Comparison of ENCODE assay signal across 8 mouse cellular contexts in genomic region chr2:156774738-156775454, GRCm38 (mm10). TPM values are rescaled to one million over a fixed set of nuclear protein-coding genes. Genes with fewer than 3 reads are reported as not detected.
DNase-seq lines count a peak whose midpoint lies in the region; ATAC-seq and TF ChIP-seq lines count a peak whose summit lies in the region.

TSS of gene Myl9 (plus strand) at chr2:156775420.

- H3K9me3 ChIP-seq in ES-Bruce4 (replicated peaks; ENCODE audit: control insufficient read depth, insufficient read depth, low read length, poor library complexity, severe bottlenecking) = no peaks in the 10 kb centered on the region
- H3K9me3 ChIP-seq in forebrain, embryonic 14.5 days (replicated peaks; ENCODE audit: control insufficient read depth, low read length) = no peaks in the 10 kb centered on the region

- H3K27me3 ChIP-seq in ES-Bruce4 (ENCODE audit: control insufficient read depth, insufficient read depth, low read length, poor library complexity, severe bottlenecking) = no peaks in the 10 kb centered on the region
- no peaks in the 10 kb centered on the region for H3K27me3 ChIP-seq in forebrain, embryonic 14.5 days (replicated peaks; ENCODE audit: control insufficient read depth, insufficient read depth, low read length)

- peak; percentile 86 for ATAC-seq in forebrain, embryonic 14.5 days

- 1% methylated on average over 28 of the region's 28 CpGs for WGBS in forebrain, embryonic 14.5 days

- intact Hi-C loops in heart, postnatal 36 days (cut with DNase I) = no loop called here
- intact Hi-C loops in left cerebral cortex, postnatal 14 days (cut with DNase I) = no loop called here

- H3K9ac ChIP-seq in ES-Bruce4 (ENCODE audit: low read depth, poor library complexity, severe bottlenecking) = peak within 1 kb of the TSS; percentile 42
- H3K9ac ChIP-seq in forebrain, embryonic 14.5 days (ENCODE audit: low read length) = peak within 1 kb of the TSS; percentile 52

- no peaks in the 10 kb centered on the region for H3K36me3 ChIP-seq in ES-Bruce4 (ENCODE audit: control insufficient read depth, insufficient read depth, low read length, poor library complexity, severe bottlenecking)
- H3K36me3 ChIP-seq in forebrain, embryonic 14.5 days (ENCODE audit: control insufficient read depth, insufficient read depth, low read length) = no peaks in the 10 kb centered on the region

- TF ChIP-seq EP300 in ES-Bruce4 (IDR thresholded peaks at IDR 0.05; ENCODE audit: insufficient read depth, low read depth, low read length) = no peak

- H3K27ac ChIP-seq in ES-Bruce4 (ENCODE audit: insufficient read depth, low read length) = no peak within 1 kb of the TSS
- H3K27ac ChIP-seq in forebrain, embryonic 14.5 days (ENCODE audit: low read depth, low read length) = no peak within 1 kb of the TSS; the same call in 1 of the 2 replicates

- no peak for TF ChIP-seq CTCF in ES-Bruce4 (IDR thresholded peaks at IDR 0.05; ENCODE audit: low read depth, low read length)

- H3K4me1 ChIP-seq in ES-Bruce4 (ENCODE audit: control insufficient read depth, insufficient read depth, low read length) = no peaks in the 10 kb centered on the region
- peaks cover 13% of the 10 kb centered on the region for H3K4me1 ChIP-seq in forebrain, embryonic 14.5 days (ENCODE audit: control insufficient read depth, insufficient read depth, low read length)

- DNase-seq in ZHBTc4 (ENCODE audit: low read depth, low spot score) = peak; percentile 74
- DNase-seq in forebrain, embryonic 14.5 days (ENCODE audit: low spot score) = peak; percentile 76
- peak; percentile 54 for DNase-seq in heart, postnatal 36 days
- DNase-seq in left cerebral cortex, postnatal 14 days (ENCODE audit: low spot score in 2 of 2) = no peak
- peak; percentile 84 for DNase-seq in mesoderm, embryonic 11.5 days (ENCODE audit: low read depth, low spot score)
- DNase-seq in yolk sac, embryonic 10.5 days (ENCODE audit: low spot score) = peak; percentile 79
- DNase-seq in thymus, postnatal 10 days (ENCODE audit: low spot score in 2 of 2) = no peak

- peak within 1 kb of the TSS; percentile 60 for H3K4me2 ChIP-seq in forebrain, embryonic 14.5 days (ENCODE audit: low read length)

- peak within 1 kb of the TSS; percentile 39 for H3K4me3 ChIP-seq in ES-Bruce4 (ENCODE audit: low read depth, low read length)
- peak within 1 kb of the TSS; percentile 26 for H3K4me3 ChIP-seq in forebrain, embryonic 14.5 days (ENCODE audit: low read depth, low read length)

- TF ChIP-seq POLR2A in ES-Bruce4 (IDR thresholded peaks at IDR 0.05; ENCODE audit: insufficient read depth, low read length) = no peak

RNA-seq across cellular contexts. Expression of gene Myl9, which starts in this region (rescaled TPM):
- 9.4 and 20.2 TPM in 2 replicates for polyA plus RNA-seq in ES-Bruce4 (2011; ENCODE audit: insufficient read depth, insufficient read length, low read depth, missing spikeins)
- polyA plus RNA-seq in forebrain, embryonic 14.5 days (2014; fragmentation: Nextera tagmentation; extraction: Ambion mirVana) = 40.5 and 44.1 TPM in 2 replicates
- total RNA-seq in heart, postnatal 36 days (2021) = 100 to 1,000 TPM in 1 of 2 experiments, 10 to 100 TPM in 1; 97.9 to 115 TPM
- total RNA-seq in left cerebral cortex, postnatal 14 days (2021) = 10 to 100 TPM; 24.1 to 24.2 TPM

Comparison
In these comparisons a context has a peak if more than half of its experiments do, and no peak if none do; other contexts are left out.
1. DNase-seq: peak in ZHBTc4 (single experiment), forebrain, embryonic 14.5 days (single experiment), heart, postnatal 36 days (2 of 2), mesoderm, embryonic 11.5 days (single experiment) and yolk sac, embryonic 10.5 days (single experiment); none in left cerebral cortex, postnatal 14 days (0 of 2) and thymus, postnatal 10 days (0 of 2).